Mouse (Mus musculus) v-Abl transformed pro-B cells (cell line): ENCODE measurements around the gene Ifi203.
"Not testable (repeated sequence)": the region's sequence is repeated elsewhere in the genome, so short reads cannot be mapped to it uniquely, and the experiment has no call there.

ENCODE experiments used
- in situ Hi-C, 2 experiments: fragments of 400-800 bp; cut with MboI; formaldehyde crosslinking; loops; one replicate each; pipeline ENCODE4 v1.15.1; 2025; ENCODE audit not compliant: unreplicated experiment in 2 of 2

Ifi203 gene

DNA sequence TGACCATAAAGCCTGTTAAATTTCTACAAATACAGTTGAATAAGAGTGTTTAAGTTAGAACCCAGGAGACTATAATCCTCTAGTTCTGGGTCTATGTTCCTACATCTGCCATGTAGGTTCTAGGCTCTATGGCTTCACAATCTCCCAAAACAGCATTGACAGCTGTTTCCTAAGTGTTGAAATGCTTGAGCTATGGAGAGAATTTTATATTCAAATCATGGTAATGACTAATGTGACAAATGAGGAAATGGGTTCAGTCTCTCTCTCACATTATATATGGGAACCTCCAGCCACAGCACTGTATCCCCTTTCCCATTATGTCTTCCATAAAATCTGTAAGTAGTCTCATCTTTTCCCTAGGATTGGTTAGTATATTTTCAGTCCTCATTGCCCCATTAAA is 34.1 kb downstream of the Ifi203 start:
- in situ Hi-C loops = not testable (repeated sequence)

DNA sequence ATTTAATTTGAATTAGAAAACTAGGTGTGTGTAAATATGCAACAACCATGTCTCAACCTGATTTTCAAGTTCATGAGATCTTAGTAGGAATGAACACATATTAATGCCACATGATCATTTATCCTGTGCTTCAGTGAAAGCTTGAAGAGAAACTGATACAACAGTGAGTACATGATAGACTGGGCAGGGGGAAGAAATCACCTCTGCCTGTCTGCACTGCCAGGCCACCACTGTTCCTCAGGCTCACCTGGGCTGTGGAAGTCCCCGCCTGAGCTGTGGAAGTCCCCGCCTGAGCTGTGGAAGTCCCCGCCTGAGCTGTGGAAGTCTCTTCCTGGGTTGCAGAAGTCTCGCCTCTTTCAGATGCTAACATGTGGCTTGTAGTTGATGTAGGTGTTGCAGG is 36.6 kb downstream of the Ifi203 start:
- in situ Hi-C loops = not testable (repeated sequence)

DNA sequence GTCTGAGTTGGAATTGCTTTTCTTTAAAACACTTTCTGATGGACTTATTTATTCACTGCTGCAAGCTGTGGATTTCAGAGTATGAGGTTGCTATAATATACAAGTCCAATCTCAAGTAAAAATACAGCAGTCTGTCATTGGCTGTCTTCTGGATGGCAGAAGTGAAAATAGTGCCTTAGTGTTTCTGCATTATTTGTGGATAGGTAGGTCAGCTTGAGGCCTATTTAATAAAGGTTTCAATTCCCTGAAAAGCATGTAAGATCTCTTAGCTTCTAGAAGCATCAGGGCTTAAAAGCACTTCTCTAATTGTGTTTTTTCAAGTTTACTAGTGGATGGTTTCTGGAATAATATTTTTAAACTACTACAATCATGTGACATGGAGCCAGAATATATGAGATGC is 52.7 kb downstream of the Ifi203 start:
- in situ Hi-C loops = not testable (repeated sequence)

DNA sequence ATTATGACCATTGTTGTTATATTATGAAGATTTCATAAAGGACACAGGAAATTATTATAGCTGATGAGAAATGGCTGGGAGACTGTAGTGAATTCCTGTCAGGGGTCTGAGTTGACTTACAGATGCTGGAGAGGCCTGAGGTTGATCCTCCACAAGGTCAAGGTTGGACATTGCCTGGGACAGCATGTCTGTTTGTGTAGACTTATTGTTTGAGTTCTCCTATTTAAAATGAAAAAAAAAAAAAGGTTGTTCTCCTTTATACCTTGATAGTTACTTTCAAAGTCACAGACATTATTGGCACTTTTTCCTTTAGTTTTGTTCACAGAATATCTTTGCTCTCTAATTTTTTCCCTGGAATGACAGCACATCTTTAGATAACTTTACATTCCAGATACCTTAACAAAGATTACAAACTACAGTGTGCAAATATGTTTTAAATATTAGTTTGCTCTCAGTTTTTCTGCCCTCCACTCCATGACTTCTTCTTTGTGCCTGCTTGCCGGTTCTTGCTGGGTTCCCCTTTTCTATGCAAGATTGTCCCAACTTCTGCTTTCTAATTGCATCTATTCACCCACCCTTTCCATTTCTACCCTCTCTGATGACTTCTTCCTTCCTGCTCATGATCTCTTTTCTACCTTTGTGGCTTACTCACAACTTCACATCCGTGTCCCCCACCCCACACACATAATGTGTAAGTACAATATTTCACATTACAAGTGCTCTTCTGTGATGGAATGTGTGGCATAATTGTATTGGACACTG is 55.3 kb downstream of the Ifi203 start:
- in situ Hi-C loops = not testable (repeated sequence)

DNA sequence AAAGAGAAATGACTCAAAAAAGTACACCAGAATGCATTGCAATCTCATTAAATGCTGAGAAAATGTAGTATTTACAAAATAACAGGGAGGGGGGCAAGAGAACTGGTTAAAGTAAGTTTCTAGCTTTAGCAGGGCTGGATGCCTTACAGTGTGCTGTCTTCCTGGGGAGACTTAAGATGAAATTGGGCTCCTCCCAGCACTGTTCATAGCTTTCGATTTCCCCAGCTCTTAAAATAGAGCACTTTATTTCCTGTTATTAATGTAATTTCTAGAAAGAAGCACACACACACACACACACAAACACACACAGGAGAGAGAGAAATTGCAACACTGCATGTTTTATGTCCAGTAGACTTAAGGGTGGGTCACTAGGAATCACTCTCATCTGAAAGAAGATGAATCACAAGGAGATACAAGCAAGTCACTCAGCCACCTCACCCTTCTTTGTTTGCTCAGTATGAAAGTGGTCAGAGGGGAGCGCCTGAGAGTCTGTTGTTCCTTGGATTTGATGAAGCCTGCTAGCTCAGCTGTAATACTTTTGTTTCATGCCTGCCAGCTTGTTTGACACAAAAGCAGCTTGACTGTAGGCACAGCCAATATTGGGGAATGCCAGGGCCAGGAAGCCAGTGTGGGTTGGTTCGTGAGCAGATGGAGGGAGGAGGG is 62.3 kb downstream of the Ifi203 start:
- in situ Hi-C loops = not testable (repeated sequence)

DNA sequence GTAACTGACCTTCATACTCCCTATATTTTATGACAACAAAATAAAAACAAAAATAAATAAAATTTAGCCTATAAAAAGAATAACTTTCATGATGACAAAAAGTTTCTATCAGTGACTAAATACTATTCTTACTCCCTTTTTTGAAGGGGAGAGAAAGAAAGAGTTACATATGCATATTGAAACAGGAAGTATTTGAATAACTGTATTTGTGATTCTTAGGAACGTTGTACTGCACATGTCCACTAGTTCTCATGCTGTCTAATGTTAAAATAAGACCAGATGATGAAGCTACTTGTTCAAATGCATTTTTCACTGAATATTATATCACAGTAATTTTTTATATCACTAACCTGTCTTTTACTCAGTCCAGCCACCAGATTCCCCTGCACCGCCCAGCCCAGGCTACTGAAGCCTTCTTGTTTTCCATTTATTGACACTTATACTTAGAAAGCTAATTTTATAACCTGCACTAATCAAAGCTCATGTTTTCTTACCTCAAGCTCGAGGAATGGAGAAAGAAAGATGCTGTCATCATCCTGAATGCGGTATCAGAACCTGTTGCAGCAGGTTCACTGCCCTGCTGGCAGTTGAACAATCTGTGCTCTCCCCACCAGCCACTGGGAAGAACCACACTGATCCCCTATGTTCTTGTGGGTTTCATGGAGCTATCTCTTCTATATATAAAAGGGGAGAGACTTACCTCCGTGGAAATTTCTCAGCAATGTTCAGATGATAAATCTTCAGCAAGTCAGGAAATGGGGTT is 63.1 kb downstream of the Ifi203 start:
- in situ Hi-C loops = loop anchor here (5.0 kb wide), 1 partner anchor 63 kb away; the partner anchor contains the start of genes Ifi203 (in 2 of the 2) and Mndal (in 2 of the 2)

DNA sequence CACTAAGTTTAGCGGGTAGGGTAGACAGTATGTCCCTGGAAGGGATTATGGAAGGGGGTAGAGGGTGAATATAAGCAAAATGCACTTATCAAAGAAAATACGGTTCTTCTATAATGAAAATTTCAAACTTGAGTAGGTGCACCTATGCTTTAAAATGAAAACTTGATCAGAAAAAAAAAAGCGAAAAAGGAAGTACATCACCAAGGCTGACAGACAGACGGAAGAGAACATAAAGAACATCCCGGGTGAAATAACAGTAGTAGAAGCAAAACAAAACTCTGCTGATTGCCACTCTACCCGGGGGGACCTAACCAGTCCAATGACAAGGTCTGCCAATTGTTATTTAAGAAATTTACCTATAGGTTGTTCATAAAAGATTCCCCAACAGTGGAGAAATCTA is 64.2 kb downstream of the Ifi203 start:
- in situ Hi-C loops = loop anchor here (5.0 kb wide), 1 partner anchor 64 kb away; the partner anchor contains the start of genes Ifi203 (in 2 of the 2) and Mndal (in 2 of the 2)

DNA sequence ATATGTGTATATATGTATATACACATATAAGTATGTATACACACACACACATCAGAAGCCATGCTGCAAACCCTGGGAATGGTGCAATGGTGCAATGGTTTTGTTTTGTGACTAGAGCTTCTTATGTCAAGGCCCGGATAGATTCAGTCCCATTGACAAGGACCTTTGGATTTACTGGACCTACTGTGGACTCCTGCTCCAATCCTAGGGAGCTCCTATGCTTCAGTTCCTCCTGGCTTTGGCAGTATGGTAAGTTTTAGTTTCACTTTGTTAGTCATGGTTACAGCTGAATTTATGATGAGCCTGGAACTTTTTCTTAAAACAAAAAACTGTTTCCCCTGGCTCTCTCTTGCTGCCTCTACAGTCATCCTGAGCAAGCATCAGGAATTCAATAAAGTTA is 65.3 kb downstream of the Ifi203 start:
- in situ Hi-C loops = loop anchor here (5.0 kb wide), 1 partner anchor 65 kb away; the partner anchor contains the start of genes Ifi203 (in 2 of the 2) and Mndal (in 2 of the 2)
